ENCODE assay signal across 12 mouse cellular contexts in genomic region chr7:89216118-89216517, GRCm38 (mm10).
DNase-seq lines count a peak whose midpoint lies in the region; ATAC-seq and TF ChIP-seq lines count a peak whose summit lies in the region.
"Had no signal": no experiment of that assay in that cellular context is flagged by ENCODE, and none has a peak within 500 bp of the region (broad histone marks: within the 10 kb centered on the region; RNA-seq: fewer than 3 reads in every experiment).

No protein-coding gene starts in this region.

- TF ChIP-seq POLR2A in heart, adult 2 months (IDR thresholded peaks at IDR 0.05; ENCODE audit: insufficient read depth, low read depth, low read length): no peak

- TF ChIP-seq EP300 in heart, adult 2 months (IDR thresholded peaks at IDR 0.05; ENCODE audit: insufficient read depth, low read depth, low read length): no peak

- TF ChIP-seq CTCF in heart, adult 2 months (IDR thresholded peaks at IDR 0.05): no peak

- H3K27me3 ChIP-seq in heart, adult 2 months (ENCODE audit: control insufficient read depth, insufficient read depth, low read length): no peaks in the 10 kb centered on the region
- no peaks in the 10 kb centered on the region for H3K27me3 ChIP-seq in liver, embryonic 12.5 days (replicated peaks)
- no peaks in the 10 kb centered on the region for H3K27me3 ChIP-seq in liver, embryonic 11.5 days (replicated peaks; ENCODE audit: control insufficient read depth, insufficient read depth, low read length)
- no peaks in the 10 kb centered on the region for H3K27me3 ChIP-seq in megakaryocyte, embryonic 14.5 days (replicated peaks)

- H3K4me2 ChIP-seq in liver, embryonic 12.5 days: 0 out of 2 replicates have a peak overlapping the region, but pooled peaks have one; percentile 14
- H3K4me2 ChIP-seq in liver, embryonic 11.5 days: no peak overlapping the region

- no peak overlapping the region for H3K4me3 ChIP-seq in heart, adult 2 months
- no peak overlapping the region for H3K4me3 ChIP-seq in liver, embryonic 12.5 days
- H3K4me3 ChIP-seq in liver, embryonic 11.5 days (ENCODE audit: low read depth, low read length): no peak overlapping the region
- no peak overlapping the region for H3K4me3 ChIP-seq in brown adipose tissue, adult 24 weeks (ENCODE audit: insufficient read depth, low read depth, low read length)
- H3K4me3 ChIP-seq in megakaryocyte, embryonic 14.5 days (replicated peaks): peak overlapping the region; percentile 74

- peak overlapping the region; percentile 12; the same call in 1 of the 2 replicates for H3K27ac ChIP-seq in heart, adult 2 months
- peak overlapping the region; percentile 22; the same call in 1 of the 2 replicates for H3K27ac ChIP-seq in liver, embryonic 12.5 days
- no peak overlapping the region for H3K27ac ChIP-seq in liver, embryonic 11.5 days (ENCODE audit: low read depth, low read length)
- peak overlapping the region; percentile 70 for H3K27ac ChIP-seq in brown adipose tissue, adult 24 weeks (replicated peaks; ENCODE audit: low read depth, low read length)

- no peaks in the 10 kb centered on the region for H3K79me2 ChIP-seq in heart, adult 2 months (replicated peaks; ENCODE audit: control insufficient read depth, insufficient read depth, low read length)

- no peaks in the 10 kb centered on the region for H3K9me3 ChIP-seq in liver, embryonic 12.5 days (replicated peaks)
- H3K9me3 ChIP-seq in liver, embryonic 11.5 days (ENCODE audit: control insufficient read depth, low read length): no peaks in the 10 kb centered on the region
- no peaks in the 10 kb centered on the region for H3K9me3 ChIP-seq in megakaryocyte, embryonic 14.5 days

- 42% methylated on average over 2 of the region's 2 CpGs for WGBS in heart, adult 2 months
- WGBS in liver, embryonic 12.5 days (ENCODE audit: insufficient replicate concordance): 32% methylated on average over 2 of the region's 2 CpGs
- WGBS in liver, embryonic 11.5 days: 55% methylated on average over 2 of the region's 2 CpGs

- H3K4me1 ChIP-seq in heart, adult 2 months (ENCODE audit: control insufficient read depth, insufficient read depth, low read length): peaks cover 6% of the 10 kb centered on the region
- H3K4me1 ChIP-seq in liver, embryonic 12.5 days: peaks cover 12% of the 10 kb centered on the region
- peaks cover 6% of the 10 kb centered on the region for H3K4me1 ChIP-seq in liver, embryonic 11.5 days (replicated peaks; ENCODE audit: control insufficient read depth, insufficient read depth, low read length)
- peaks cover 10% of the 10 kb centered on the region for H3K4me1 ChIP-seq in brown adipose tissue, adult 24 weeks (ENCODE audit: control insufficient read depth, insufficient read depth, insufficient read length, low read length)
- peaks cover 30% of the 10 kb centered on the region for H3K4me1 ChIP-seq in megakaryocyte, embryonic 14.5 days

- peak; percentile 46; the same call in 1 of the 2 replicates for ATAC-seq in liver, embryonic 12.5 days
- no peak for ATAC-seq in liver, embryonic 11.5 days (replicated peaks; ENCODE audit: low FRiP score)

- peaks cover 5% of the 10 kb centered on the region for H3K36me3 ChIP-seq in heart, adult 2 months (ENCODE audit: control insufficient read depth, insufficient read depth, low read length)
- H3K36me3 ChIP-seq in liver, embryonic 12.5 days: no peaks in the 10 kb centered on the region
- H3K36me3 ChIP-seq in liver, embryonic 11.5 days (ENCODE audit: control insufficient read depth, insufficient read depth, low read length): no peaks in the 10 kb centered on the region
- no peaks in the 10 kb centered on the region for H3K36me3 ChIP-seq in megakaryocyte, embryonic 14.5 days (replicated peaks; ENCODE audit: low read length)

- no peak overlapping the region for H3K9ac ChIP-seq in heart, adult 2 months (ENCODE audit: low read depth, low read length)
- H3K9ac ChIP-seq in liver, embryonic 12.5 days: no peak overlapping the region
- no peak overlapping the region for H3K9ac ChIP-seq in liver, embryonic 11.5 days (ENCODE audit: low read depth, low read length)

- no peak for DNase-seq in heart, adult 2 months
- no peak for DNase-seq in heart, postnatal 36 days
- DNase-seq in liver, embryonic 11.5 days (ENCODE audit: low spot score): no peak
- no peak for DNase-seq in layer of hippocampus, postnatal 14 days (ENCODE audit: low spot score in 2 of 2)
- no peak for DNase-seq in adrenal gland, postnatal 36 days
- DNase-seq: cerebellum, postnatal 36 days; kidney, adult 11 months; lung, adult 2 months; right cerebral cortex, adult 18-20 months had no signal

- intact Hi-C loops in heart, adult 2 months (cut with DNase I): no loop called here
- intact Hi-C loops in heart, postnatal 36 days (cut with DNase I): no loop called here
